Mouse (Mus musculus) midbrain, embryonic 15.5 days (tissue): ENCODE results near the gene Gm5788. TPM values are rescaled to one million over a fixed set of nuclear protein-coding genes. Genes with fewer than 3 reads are reported as not detected.

ENCODE experiments used
- polyA plus RNA-seq: library from polyadenylated mRNA; unstranded; fragments of >200 nt; fragmentation: Nextera tagmentation; extraction: Ambion mirVana; gene quantifications from 2 replicates; pipeline ENCODE4 v1.2.1, GENCODE M21; 2015

Gm5788 gene
- polyA plus RNA-seq, 1 experiment from 2014 or later = not detected

Other genes starting within 250 kb of the Gm5788 start
- gene Vipas39, start 228.5 kb upstream of the Gm5788 start, polyA plus RNA-seq = 61.5 and 64.2 TPM in 2 replicates
- gene Ahsa1, start 228.2 kb upstream of the Gm5788 start, polyA plus RNA-seq = 217 and 222 TPM in 2 replicates
- 1.4 and 1.8 TPM in 2 replicates for gene Ism2, start 195.0 kb upstream of the Gm5788 start, polyA plus RNA-seq
- gene Sptlc2, start 106.4 kb upstream of the Gm5788 start, polyA plus RNA-seq = 59.4 and 68.5 TPM in 2 replicates
- gene Slirp, start 50.8 kb upstream of the Gm5788 start, polyA plus RNA-seq = 222 and 229 TPM in 2 replicates
- gene Alkbh1, start 50.7 kb upstream of the Gm5788 start, polyA plus RNA-seq = 39.0 and 47.3 TPM in 2 replicates
- 103 and 106 TPM in 2 replicates for gene Snw1, start 22.4 kb upstream of the Gm5788 start, polyA plus RNA-seq
- not detected in 2 replicates for gene Gm8300, start 19.6 kb downstream of the Gm5788 start, polyA plus RNA-seq
- not detected in 2 replicates for gene Oog1, start 108.0 kb downstream of the Gm5788 start, polyA plus RNA-seq
- gene Gm4027, start 124.1 kb downstream of the Gm5788 start, polyA plus RNA-seq = not detected in 2 replicates
- gene Gm16381, start 149.9 kb downstream of the Gm5788 start, polyA plus RNA-seq = not detected in 2 replicates